ENCODE assay signal across 14 mouse cellular contexts in genomic region chr1:62774288-62775218, GRCm38 (mm10).
A peak's percentile ranks its signal among the peaks of the same experiment; 100 is the strongest.
DNase-seq lines count a peak whose midpoint lies in the region; ATAC-seq and TF ChIP-seq lines count a peak whose summit lies in the region.
"Had no signal": no experiment of that assay in that cellular context is flagged by ENCODE, and none has a peak within 500 bp of the region (broad histone marks: within the 10 kb centered on the region; RNA-seq: fewer than 3 reads in every experiment).

No protein-coding gene starts in this region.

- no peaks in the 10 kb centered on the region for H3K9me3 ChIP-seq in forebrain, postnatal 0 days (ENCODE audit: low read length)
- H3K9me3 ChIP-seq in forebrain, embryonic 15.5 days, result no peaks in the 10 kb centered on the region
- H3K9me3 ChIP-seq in liver, embryonic 14.5 days (ENCODE audit: control insufficient read depth, low read length), result no peaks in the 10 kb centered on the region
- no peaks in the 10 kb centered on the region for H3K9me3 ChIP-seq in liver, embryonic 11.5 days (ENCODE audit: control insufficient read depth, low read length)
- no peaks in the 10 kb centered on the region for H3K9me3 ChIP-seq in hindbrain, embryonic 14.5 days (ENCODE audit: control insufficient read depth, low read length)
- H3K9me3 ChIP-seq: kidney, embryonic 15.5 days; limb, embryonic 13.5 days had no signal

- peak; percentile 11; the same call in 1 of the 2 replicates for TF ChIP-seq CTCF in forebrain, postnatal 0 days (IDR thresholded peaks at IDR 0.05; ENCODE audit: low read depth)
- 0 out of 2 replicates have a peak, but pooled peaks have one; percentile 20 for TF ChIP-seq CTCF in liver, embryonic 14.5 days (IDR thresholded peaks at IDR 0.05; ENCODE audit: low read depth)

- no peak overlapping the region for H3K4me3 ChIP-seq in forebrain, postnatal 0 days (ENCODE audit: low read depth, low read length)
- H3K4me3 ChIP-seq in forebrain, embryonic 15.5 days, result no peak overlapping the region
- H3K4me3 ChIP-seq in liver, embryonic 14.5 days (ENCODE audit: insufficient read depth in 1 of 2, low read depth in 2 of 2, low read length in 2 of 2), result no peak overlapping the region
- no peak overlapping the region for H3K4me3 ChIP-seq in liver, embryonic 11.5 days (ENCODE audit: low read depth, low read length)
- no peak overlapping the region for H3K4me3 ChIP-seq in hindbrain, embryonic 14.5 days (replicated peaks; ENCODE audit: low read length)
- H3K4me3 ChIP-seq: kidney, embryonic 15.5 days; limb, embryonic 13.5 days had no signal

- DNase-seq in forebrain, postnatal 0 days, result no peak
- no peak for DNase-seq in liver, embryonic 14.5 days (ENCODE audit: low read depth in 3 of 3, low spot score in 3 of 3)
- no peak for DNase-seq in liver, embryonic 11.5 days (ENCODE audit: low spot score)
- peak; percentile 72 for DNase-seq in ZHBTc4 (ENCODE audit: low read depth, low spot score)
- no peak for DNase-seq in hindbrain, embryonic 14.5 days (ENCODE audit: low spot score)
- DNase-seq in left cerebral cortex, postnatal 25 days (ENCODE audit: low spot score in 2 of 2), result no peak
- DNase-seq: lung, postnatal 14 days; thymus, adult 18-20 months had no signal

- ATAC-seq in forebrain, postnatal 0 days, result no peak
- ATAC-seq in forebrain, embryonic 15.5 days (replicated peaks), result no peak
- ATAC-seq in liver, embryonic 14.5 days (ENCODE audit: insufficient read depth), result no peak
- no peak for ATAC-seq in liver, embryonic 11.5 days (replicated peaks; ENCODE audit: low FRiP score)
- ATAC-seq in megakaryocyte, adult 5-6 weeks (ENCODE audit: poor library complexity, severe bottlenecking), result peak; percentile 43; the same call in 1 of the 2 replicates
- no peak for ATAC-seq in hindbrain, embryonic 14.5 days (ENCODE audit: low FRiP score)
- ATAC-seq: forebrain, embryonic 16.5 days; midbrain, embryonic 16.5 days had no signal

- 0 out of 2 replicates have a peak, but pooled peaks cover 5% of the 10 kb centered on the region for H3K4me1 ChIP-seq in forebrain, postnatal 0 days (ENCODE audit: insufficient read depth)
- no peaks in the 10 kb centered on the region for H3K4me1 ChIP-seq in forebrain, embryonic 15.5 days
- H3K4me1 ChIP-seq in liver, embryonic 14.5 days (replicated peaks; ENCODE audit: control insufficient read depth in 2 of 2, insufficient read depth in 2 of 2, low read length in 1 of 2), result peaks cover 7 to 34% of the 10 kb centered on the region in 2 experiments; a peak in 3 of 4 replicates
- peaks cover 32% of the 10 kb centered on the region for H3K4me1 ChIP-seq in liver, embryonic 11.5 days (replicated peaks; ENCODE audit: control insufficient read depth, insufficient read depth, low read length)
- H3K4me1 ChIP-seq in hindbrain, embryonic 14.5 days (replicated peaks; ENCODE audit: control insufficient read depth, insufficient read depth, low read length), result 0 out of 2 replicates have a peak, but pooled peaks cover 4% of the 10 kb centered on the region

- no peak for TF ChIP-seq EP300 in liver, embryonic 14.5 days (IDR thresholded peaks at IDR 0.05; ENCODE audit: low read depth)

- peaks cover 6% of the 10 kb centered on the region; the same call in 1 of the 2 replicates for H3K36me3 ChIP-seq in forebrain, postnatal 0 days (ENCODE audit: insufficient read depth)
- H3K36me3 ChIP-seq in forebrain, embryonic 15.5 days, result peaks cover 2% of the 10 kb centered on the region; the same call in 1 of the 2 replicates
- no peaks in the 10 kb centered on the region for H3K36me3 ChIP-seq in liver, embryonic 14.5 days (replicated peaks; ENCODE audit: control insufficient read depth, insufficient read depth, low read depth)
- no peaks in the 10 kb centered on the region for H3K36me3 ChIP-seq in liver, embryonic 11.5 days (ENCODE audit: control insufficient read depth, insufficient read depth, low read length)
- peaks cover 19% of the 10 kb centered on the region for H3K36me3 ChIP-seq in hindbrain, embryonic 14.5 days (replicated peaks; ENCODE audit: control insufficient read depth, insufficient read depth)
- H3K36me3 ChIP-seq: kidney, embryonic 15.5 days had no signal

- intact Hi-C loops in left cerebral cortex, postnatal 25 days (cut with DNase I), result loop anchor here (10.0 kb wide), 1 partner anchor 850 kb away; no protein-coding TSS in a partner anchor

- WGBS in forebrain, postnatal 0 days, result 64% methylated on average over 11 of the region's 11 CpGs
- 64% methylated on average over 11 of the region's 11 CpGs for WGBS in forebrain, embryonic 15.5 days
- 46% methylated on average over 11 of the region's 11 CpGs for WGBS in liver, embryonic 14.5 days (ENCODE audit: insufficient replicate concordance)
- 72% methylated on average over 11 of the region's 11 CpGs for WGBS in liver, embryonic 11.5 days
- 54% methylated on average over 11 of the region's 11 CpGs for WGBS in hindbrain, embryonic 14.5 days

- no peaks in the 10 kb centered on the region for H3K27me3 ChIP-seq in forebrain, postnatal 0 days (ENCODE audit: insufficient read depth, low read length)
- no peaks in the 10 kb centered on the region for H3K27me3 ChIP-seq in forebrain, embryonic 15.5 days
- H3K27me3 ChIP-seq in liver, embryonic 14.5 days (ENCODE audit: control insufficient read depth, insufficient read depth, low read length), result no peaks in the 10 kb centered on the region
- H3K27me3 ChIP-seq in liver, embryonic 11.5 days (replicated peaks; ENCODE audit: control insufficient read depth, insufficient read depth, low read length), result no peaks in the 10 kb centered on the region
- H3K27me3 ChIP-seq in hindbrain, embryonic 14.5 days (ENCODE audit: control insufficient read depth, insufficient read depth, low read length), result no peaks in the 10 kb centered on the region

- no peak overlapping the region for H3K9ac ChIP-seq in forebrain, postnatal 0 days
- H3K9ac ChIP-seq in forebrain, embryonic 15.5 days (replicated peaks), result no peak overlapping the region
- no peak overlapping the region for H3K9ac ChIP-seq in liver, embryonic 14.5 days (replicated peaks)
- H3K9ac ChIP-seq in liver, embryonic 11.5 days (ENCODE audit: low read depth, low read length), result no peak overlapping the region
- H3K9ac ChIP-seq in hindbrain, embryonic 14.5 days, result no peak overlapping the region
- H3K9ac ChIP-seq: kidney, embryonic 15.5 days; limb, embryonic 13.5 days had no signal

- no peak overlapping the region for H3K27ac ChIP-seq in forebrain, postnatal 0 days (ENCODE audit: low read depth, low read length)
- no peak overlapping the region for H3K27ac ChIP-seq in forebrain, embryonic 15.5 days (replicated peaks)
- no peak overlapping the region for H3K27ac ChIP-seq in liver, embryonic 14.5 days
- H3K27ac ChIP-seq in liver, embryonic 11.5 days (ENCODE audit: low read depth, low read length), result no peak overlapping the region
- no peak overlapping the region for H3K27ac ChIP-seq in hindbrain, embryonic 14.5 days
- H3K27ac ChIP-seq: kidney, embryonic 15.5 days had no signal

- no peak overlapping the region for H3K4me2 ChIP-seq in forebrain, postnatal 0 days (ENCODE audit: low read depth)
- no peak overlapping the region for H3K4me2 ChIP-seq in forebrain, embryonic 15.5 days (replicated peaks)
- no peak overlapping the region for H3K4me2 ChIP-seq in liver, embryonic 14.5 days (ENCODE audit: low read depth)
- H3K4me2 ChIP-seq in liver, embryonic 11.5 days, result no peak overlapping the region
- H3K4me2 ChIP-seq in hindbrain, embryonic 14.5 days (replicated peaks), result no peak overlapping the region
- H3K4me2 ChIP-seq: kidney, embryonic 15.5 days; limb, embryonic 13.5 days had no signal
